Mouse (Mus musculus) stomach, postnatal 0 days (tissue): ENCODE measurements at regions not wholly inside any gene's neighbourhood (a gene's known extent, or its start where the extent isn't known, plus 50 kb on each side); places are given as distances from the start of the nearest gene placed in this dataset.

ENCODE experiments used
- CTCF ChIP-seq: IDR thresholded peaks from 2 replicates; pipeline ENCODE4 v1.5.1; 2016; ENCODE audit warnings: antibody characterized with exemption, low read depth, mild to moderate bottlenecking, moderate library complexity
- EP300 ChIP-seq: optimal IDR thresholded peaks from 2 replicates; pipeline ENCODE3; 2016; ENCODE audit warnings: antibody characterized with exemption

DNA sequence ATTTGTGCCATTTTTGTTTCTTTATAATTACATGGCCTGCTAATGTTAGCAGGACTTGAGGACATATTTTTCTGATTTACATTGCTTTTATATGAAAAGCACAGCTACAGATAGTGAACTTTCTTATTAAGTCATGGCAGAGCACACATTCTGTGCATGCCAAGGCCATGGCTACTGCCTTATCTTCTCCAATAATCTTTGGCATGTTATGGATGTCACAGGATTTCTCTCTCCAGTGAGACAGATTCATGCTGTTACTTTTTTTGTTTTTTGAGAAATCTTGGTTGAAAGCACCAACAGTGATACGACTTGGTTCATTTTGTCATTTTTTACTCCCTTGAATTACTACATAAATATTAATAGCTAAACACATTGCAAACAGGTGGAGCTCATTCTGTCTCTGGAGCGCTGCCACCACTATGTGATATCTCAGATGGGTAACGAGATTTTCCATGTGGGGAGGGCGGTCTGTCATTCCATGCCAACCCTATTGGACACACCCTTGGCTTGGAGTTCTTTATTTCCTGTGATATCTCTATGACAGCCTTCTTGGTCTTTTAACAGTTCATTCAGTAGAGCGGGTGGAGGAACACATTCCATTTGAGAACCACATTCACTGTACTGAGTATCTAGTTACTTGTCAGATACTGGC lies 380.3 kb downstream of the Hsfy2 start:
- TF ChIP-seq CTCF, result no peak
- TF ChIP-seq EP300, result no peak
